Mouse (Mus musculus): ENCODE data around the gene Dnajc11. TPM values are rescaled to one million over a fixed set of nuclear protein-coding genes. Genes with fewer than 3 reads are reported as not detected.

Gene Dnajc11
- polyA plus RNA-seq (2017; shearing (Covaris generic)) = 41.6 TPM

GRCm38 (mm10) chr4:151933505-151934214, at the start of gene Dnajc11:
Dnajc11 (plus strand) TSS chr4:151933691.

GRCm38 (mm10) chr4:151988342-151989109, 55.0 kb downstream of the Dnajc11 start, which contains the start of gene Thap3:
Thap3 (minus strand) TSS chr4:151988997.

GRCm38 (mm10) chr4:151996173-151996950, 62.9 kb downstream of the Dnajc11 start, which contains the start of gene Phf13:
Phf13 (minus strand) TSS chr4:151996258.

GRCm38 (mm10) chr4:152008622-152009075, 75.2 kb downstream of the Dnajc11 start, which contains the start of gene Klhl21:
Klhl21 (plus strand) TSS chr4:152008803.

GRCm38 (mm10) chr4:152027524-152027923, 94.0 kb downstream of the Dnajc11 start, which contains the start of gene Zbtb48:
Zbtb48 (minus strand) TSS chr4:152027671.

Other genes with a start within 250 kb of the Dnajc11 start
- gene Camta1, start 71.8 kb upstream of the Dnajc11 start, polyA plus RNA-seq (2017; shearing (Covaris generic)) = 44.3 TPM
- 84.0 TPM for gene Thap3, start 55.3 kb downstream of the Dnajc11 start, polyA plus RNA-seq (2017; shearing (Covaris generic))
- gene Phf13, start 62.6 kb downstream of the Dnajc11 start, polyA plus RNA-seq (2017; shearing (Covaris generic)) = 73.5 TPM
- gene Klhl21, start 75.1 kb downstream of the Dnajc11 start, polyA plus RNA-seq (2017; shearing (Covaris generic)) = 39.7 TPM
- gene Zbtb48, start 94.0 kb downstream of the Dnajc11 start, polyA plus RNA-seq (2017; shearing (Covaris generic)) = 21.7 TPM
- 0.22 TPM for gene Tas1r1, start 104.9 kb downstream of the Dnajc11 start, polyA plus RNA-seq (2017; shearing (Covaris generic))
- 43.0 TPM for gene Nol9, start 105.6 kb downstream of the Dnajc11 start, polyA plus RNA-seq (2017; shearing (Covaris generic))
- 4.8 TPM for gene Plekhg5, start 138.8 kb downstream of the Dnajc11 start, polyA plus RNA-seq (2017; shearing (Covaris generic))
- gene Tnfrsf25, start 182.2 kb downstream of the Dnajc11 start, polyA plus RNA-seq (2017; shearing (Covaris generic)) = 252 TPM
- gene Espn, start 218.7 kb downstream of the Dnajc11 start, polyA plus RNA-seq (2017; shearing (Covaris generic)) = 39.6 TPM
- gene Hes2, start 225.2 kb downstream of the Dnajc11 start, polyA plus RNA-seq (2017; shearing (Covaris generic)) = 0.15 TPM
- gene Acot7, start 244.4 kb downstream of the Dnajc11 start, polyA plus RNA-seq (2017; shearing (Covaris generic)) = 105 TPM

All from effector memory CD4-positive, alpha-beta T cell, adult 7 months (primary cell).